ENCODE assay signal across 16 mouse cellular contexts in the genomic region with DNA sequence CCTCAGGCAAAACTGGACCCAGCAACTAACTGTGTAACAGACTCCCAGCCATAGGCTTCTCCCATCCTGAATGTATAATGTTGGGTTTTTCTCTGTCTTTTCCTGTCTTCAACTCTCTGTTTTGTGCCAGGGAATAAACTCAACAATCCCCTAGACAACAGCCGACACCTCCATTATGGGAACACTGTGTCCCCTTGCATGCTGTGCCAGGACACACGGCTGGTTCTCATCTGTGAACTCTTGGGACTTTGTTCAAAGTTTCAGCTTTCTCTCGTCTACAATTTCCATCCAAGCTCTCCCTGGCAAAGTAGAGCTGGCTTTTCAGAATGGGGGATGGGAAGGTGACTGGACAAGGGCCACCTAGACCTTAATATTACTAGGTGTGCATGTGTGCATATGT. TPM values are rescaled to one million over a fixed set of nuclear protein-coding genes. Genes with fewer than 3 reads are reported as not detected.
DNase-seq lines count a peak whose midpoint lies in the region; ATAC-seq lines count a peak whose summit lies in the region.
"Had no signal": no experiment of that assay in that cellular context is flagged by ENCODE, and none has a peak within 500 bp of the region (broad histone marks: within the 10 kb centered on the region; RNA-seq: fewer than 3 reads in every experiment).

No protein-coding gene starts in this region.

- ATAC-seq in cerebellum, adult (ENCODE audit: insufficient number of reproducible peaks, low FRiP score, low TSS enrichment), result no peak
- ATAC-seq: liver, postnatal 0 days had no signal

- peak; percentile 42 for DNase-seq in gastrocnemius, adult 18-20 months (ENCODE audit: low spot score)
- DNase-seq in gastrocnemius, postnatal 14 days, result no peak
- DNase-seq in heart, postnatal 14 days, result peak; percentile 19 to 30
- no peak for DNase-seq in heart, postnatal 4 days
- DNase-seq in testis, postnatal 14 days (ENCODE audit: low spot score), result peak; percentile 44
- no peak for DNase-seq in testis, postnatal 10 days (ENCODE audit: low spot score)
- DNase-seq in skeletal muscle tissue, adult 2 months (ENCODE audit: low read depth, low spot score), result peak; percentile 39
- DNase-seq: adrenal gland, postnatal 10 days; cerebellum, adult 8-10 months; cerebellum, postnatal 36 days; kidney, adult 18-20 months; kidney, postnatal 25 days; liver, postnatal 0 days; spleen, adult 18-20 months; thymus, postnatal 25 days had no signal

- intact Hi-C loops in gastrocnemius, postnatal 14 days (cut with DNase I; ENCODE audit: low total_unique reads), result no loop called here
- intact Hi-C loops in heart, postnatal 14 days (cut with DNase I), result no loop called here

RNA-seq across cellular contexts. Expression of gene Kcng1, which starts 56.1 kb away (rescaled TPM):
- under 1 TPM in 1 of 2 experiments, not detected in 1; 0.09 TPM for total RNA-seq in gastrocnemius, adult 18-20 months (2021)
- total RNA-seq in gastrocnemius, postnatal 14 days (2021), result under 1 TPM; 0.53 to 0.57 TPM
- under 1 TPM; 0.33 to 0.41 TPM for total RNA-seq in heart, postnatal 14 days (2021)
- total RNA-seq in heart, postnatal 4 days (2021), result under 1 TPM in 1 of 2 experiments, not detected in 1; 0.07 TPM

Comparison
In these comparisons a context has a peak if more than half of its experiments do, and no peak if none do; other contexts are left out.
1. DNase-seq: peak in gastrocnemius, adult 18-20 months (single experiment), heart, postnatal 14 days (2 of 2), testis, postnatal 14 days (single experiment) and skeletal muscle tissue, adult 2 months (single experiment); none in gastrocnemius, postnatal 14 days (single experiment), heart, postnatal 4 days (single experiment) and testis, postnatal 10 days (single experiment).